Mouse (Mus musculus) midbrain, embryonic 16.5 days (tissue): ENCODE measurements at regions not wholly inside any gene's neighbourhood (a gene's known extent, or its start where the extent isn't known, plus 50 kb on each side); places are given as distances from the start of the nearest gene placed in this dataset.

Experiments used
- ATAC-seq: fragments of 200-750 bp; cut with Nextera tagmentation; 2 replicates; pipeline ENCODE4 v1.8.0; 2017; ENCODE audit warnings: moderate TSS enrichment
- H3K27ac ChIP-seq: fragments of 300-500 bp; sonication (generic); 2 replicates; pipeline ENCODE4 v1.5.1; 2014; ENCODE audit warnings: mild to moderate bottlenecking, low read length, mixed read lengths
- H3K27me3 ChIP-seq: fragments of 300-500 bp; sonication (generic); 2 replicates; pipeline ENCODE4 v1.6.1; 2014; ENCODE audit warnings: low read depth, low read length, mixed read lengths; ENCODE audit not compliant: control insufficient read depth, insufficient read depth
- H3K36me3 ChIP-seq: fragments of 300-500 bp; sonication (generic); 2 replicates; pipeline ENCODE4 v1.6.1; 2014; ENCODE audit warnings: mild to moderate bottlenecking, low read length, moderate library complexity, mixed read lengths; ENCODE audit not compliant: control insufficient read depth, insufficient read depth
- H3K4me1 ChIP-seq: fragments of 300-500 bp; sonication (generic); 2 replicates; pipeline ENCODE4 v1.6.1; 2014; ENCODE audit warnings: mild to moderate bottlenecking, low read length, mixed read lengths; ENCODE audit not compliant: control insufficient read depth, insufficient read depth
- H3K4me2 ChIP-seq: fragments of 300-500 bp; sonication (generic); 2 replicates; pipeline ENCODE4 v1.6.1; 2014; ENCODE audit warnings: mild to moderate bottlenecking, low read length, mixed read lengths
- H3K4me3 ChIP-seq: fragments of 300-500 bp; sonication (generic); 2 replicates; pipeline ENCODE4 v1.5.1; 2014; ENCODE audit warnings: low read depth, mild to moderate bottlenecking, low read length, moderate library complexity, mixed read lengths
- H3K9ac ChIP-seq: fragments of 300-500 bp; sonication (generic); 2 replicates; pipeline ENCODE4 v1.6.1; 2014; ENCODE audit warnings: low read depth, low read length, mixed read lengths
- H3K9me3 ChIP-seq: fragments of 300-500 bp; sonication (generic); replicated peaks from 2 replicates; pipeline ENCODE4 v1.6.1; 2014; ENCODE audit warnings: mild to moderate bottlenecking, low read length, mixed read lengths; ENCODE audit not compliant: control insufficient read depth, poor library complexity, severe bottlenecking
- WGBS: fragments of 180-500 bp; shearing (Covaris S2); extraction: QIAGEN DNeasy Blood & Tissue Kit; methylation state at CpG from one replicate; pipeline ENCODE4 v1.1.7; 2014; 5-methylcytosine and 5-hydroxymethylcytosine counted together

DNA sequence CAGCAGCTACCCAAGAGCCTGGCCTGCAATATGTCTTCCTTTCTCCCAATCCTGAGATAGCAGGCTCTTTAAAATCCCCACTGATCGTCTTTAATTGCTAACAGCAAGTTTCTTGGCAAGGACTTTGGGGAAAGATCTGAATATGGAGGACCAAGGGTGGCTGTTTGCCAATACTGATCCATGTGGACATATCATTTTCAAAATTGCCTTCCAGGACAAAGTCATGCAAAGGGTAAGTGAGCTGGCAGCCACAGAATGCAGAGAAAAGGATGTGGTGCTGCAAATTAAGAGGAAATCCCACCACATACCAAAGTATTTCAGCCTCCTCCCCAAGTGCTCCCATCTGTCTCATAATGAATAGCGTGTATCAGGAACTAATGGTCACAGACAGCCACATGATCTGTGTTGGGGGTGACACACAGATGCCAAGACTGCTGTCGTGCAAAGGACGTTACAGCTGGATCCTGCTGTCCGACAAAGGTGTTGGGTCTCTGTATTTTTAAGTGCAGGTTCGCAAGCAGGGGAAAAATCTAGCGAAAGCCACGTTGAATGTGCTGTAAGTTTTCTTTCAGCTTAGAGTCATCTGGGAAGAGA lies 87.6 kb upstream of the 1700024P04Rik start:
- H3K27me3 ChIP-seq = no peaks in the 10 kb centered on the region
- H3K4me1 ChIP-seq = peaks cover 8% of the 10 kb centered on the region
- H3K27ac ChIP-seq = no peak overlapping the region
- no peak for ATAC-seq
- H3K36me3 ChIP-seq = no peaks in the 10 kb centered on the region
- no peak overlapping the region for H3K9ac ChIP-seq
- H3K9me3 ChIP-seq = no peaks in the 10 kb centered on the region
- WGBS = 75% methylated on average over 8 of the region's 8 CpGs
- H3K4me2 ChIP-seq = no peak overlapping the region
- H3K4me3 ChIP-seq = no peak overlapping the region

DNA sequence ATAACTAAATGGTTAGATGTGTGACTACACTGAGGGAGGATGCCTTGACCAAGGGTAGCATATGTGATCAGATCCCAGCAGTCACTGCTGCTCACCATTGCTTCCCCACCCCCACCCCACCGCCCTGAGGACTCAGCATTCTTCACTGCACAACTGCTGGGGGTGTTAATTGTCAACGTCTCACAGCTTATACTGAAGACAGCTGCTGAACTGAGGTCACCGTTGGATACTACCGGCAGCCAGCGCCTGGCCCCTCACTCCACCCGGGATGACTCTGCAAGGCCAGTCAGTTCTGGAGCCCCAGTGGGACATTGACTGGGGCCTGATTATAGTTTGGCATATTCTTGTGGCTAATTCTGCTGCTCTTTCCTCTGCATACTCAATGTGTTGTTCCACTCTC lies 87.0 kb upstream of the 1700024P04Rik start:
- Histone ChIP-seq H3K9me3 (no peaks in the 10 kb centered on the region), H3K4me3 (no peak overlapping the region), H3K4me2 (no peak overlapping the region), H3K4me1 (peaks cover 8% of the 10 kb centered on the region), H3K27me3 (no peaks in the 10 kb centered on the region), H3K36me3 (no peaks in the 10 kb centered on the region), H3K9ac (no peak overlapping the region), H3K27ac (no peak overlapping the region)
- 39% methylated on average over 6 of the region's 6 CpGs for WGBS
- no peak for ATAC-seq

DNA sequence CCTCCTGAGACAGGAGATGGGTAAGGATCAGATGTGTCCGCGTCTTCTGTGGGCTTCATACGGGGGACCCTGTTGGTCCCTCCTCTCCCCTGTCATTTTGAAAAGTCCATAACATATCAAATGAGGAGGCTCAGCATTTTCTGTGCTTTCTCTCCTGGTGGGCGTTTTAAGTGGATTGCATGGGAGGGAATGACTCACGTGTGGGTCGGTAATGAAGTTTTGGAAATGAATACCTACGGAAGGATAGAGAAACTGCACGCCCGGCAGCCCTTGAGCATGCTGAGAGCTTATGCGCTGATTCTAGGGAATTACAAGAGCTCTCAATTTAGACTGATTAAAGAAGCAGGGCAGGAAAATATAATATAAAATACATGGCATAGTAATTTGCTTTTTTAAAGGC lies 85.4 kb upstream of the 1700024P04Rik start:
- Histone ChIP-seq H3K4me1 (peaks cover 8% of the 10 kb centered on the region), H3K9me3 (no peaks in the 10 kb centered on the region), H3K4me2 (no peak overlapping the region), H3K9ac (no peak overlapping the region), H3K36me3 (no peaks in the 10 kb centered on the region), H3K27me3 (no peaks in the 10 kb centered on the region), H3K27ac (no peak overlapping the region; the same call in 1 of the 2 replicates), H3K4me3 (no peak overlapping the region)
- 79% methylated on average over 10 of the region's 10 CpGs for WGBS
- no peak for ATAC-seq

DNA sequence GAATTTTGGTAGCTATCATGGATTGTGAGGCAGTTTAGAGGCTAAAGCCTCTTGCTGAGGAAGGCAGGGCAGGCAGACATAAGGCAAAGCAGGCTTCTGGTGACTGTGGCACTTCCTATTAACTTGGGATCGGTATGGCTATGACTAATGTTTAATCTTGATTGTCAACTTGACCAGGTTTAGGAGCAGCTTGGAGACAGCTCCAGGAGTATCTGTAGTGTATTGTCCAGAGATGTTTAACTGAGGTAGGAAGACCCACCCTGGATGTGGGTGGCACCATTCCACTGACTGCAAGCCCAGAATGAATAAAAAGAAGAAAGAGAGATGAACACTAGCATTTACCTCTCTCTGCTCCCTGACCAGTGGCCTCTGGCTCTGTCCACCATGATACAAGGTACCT lies 83.1 kb upstream of the 1700024P04Rik start:
- no peak overlapping the region for H3K27ac ChIP-seq
- H3K36me3 ChIP-seq = no peaks in the 10 kb centered on the region
- WGBS = 93% methylated on average over 1 of the region's 1 CpGs
- H3K9ac ChIP-seq = no peak overlapping the region
- H3K27me3 ChIP-seq = no peaks in the 10 kb centered on the region
- peaks cover 6% of the 10 kb centered on the region; the same call in 1 of the 2 replicates for H3K4me1 ChIP-seq
- ATAC-seq = no peak
- H3K4me2 ChIP-seq = no peak overlapping the region
- no peaks in the 10 kb centered on the region for H3K9me3 ChIP-seq
- no peak overlapping the region for H3K4me3 ChIP-seq

DNA sequence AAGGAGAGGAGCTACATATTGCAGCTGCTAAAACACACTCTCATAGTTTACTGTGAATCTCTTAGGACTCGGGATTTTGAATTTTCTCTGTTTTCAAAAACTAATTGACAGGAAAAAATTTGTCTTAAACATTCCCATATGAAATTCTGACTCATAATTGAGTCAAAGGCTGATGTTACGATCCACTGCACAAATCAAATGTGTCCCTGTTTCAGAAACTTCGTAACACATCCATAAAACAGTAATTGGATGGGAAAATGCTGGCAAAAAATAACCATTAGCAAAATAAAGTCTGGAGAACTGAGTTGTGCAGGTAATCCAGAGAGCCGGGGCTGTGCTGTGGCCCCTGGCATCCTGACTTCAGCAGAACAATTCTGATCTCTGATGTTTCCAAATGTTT lies 79.1 kb upstream of the 1700024P04Rik start:
- Histone ChIP-seq H3K4me3 (no peak overlapping the region), H3K9me3 (no peaks in the 10 kb centered on the region), H3K27me3 (no peaks in the 10 kb centered on the region), H3K4me1 (no peaks in the 10 kb centered on the region), H3K4me2 (no peak overlapping the region), H3K27ac (no peak overlapping the region), H3K9ac (no peak overlapping the region), H3K36me3 (no peaks in the 10 kb centered on the region)
- ATAC-seq = no peak
- WGBS = 84% methylated on average over 4 of the region's 4 CpGs

DNA sequence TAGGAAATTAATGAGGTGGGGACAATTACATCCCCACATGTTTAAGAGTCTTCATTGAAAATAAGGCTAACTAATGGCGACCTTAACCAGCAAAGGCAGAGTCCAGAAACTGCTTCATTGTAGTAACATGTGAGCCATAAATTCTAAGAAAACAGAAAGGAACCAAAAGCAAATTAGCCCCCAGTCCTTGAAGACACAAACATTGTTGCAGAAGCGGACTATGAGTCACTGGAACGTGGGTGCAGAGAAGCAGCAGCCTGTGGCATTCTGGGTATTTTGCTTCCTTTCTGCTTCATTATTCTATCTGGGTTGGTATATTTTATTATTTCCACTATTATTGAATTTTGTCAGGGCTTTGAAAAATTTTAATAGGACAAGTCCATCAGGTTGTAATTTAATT lies 78.6 kb upstream of the 1700024P04Rik start:
- H3K36me3 ChIP-seq = no peaks in the 10 kb centered on the region
- H3K27me3 ChIP-seq = no peaks in the 10 kb centered on the region
- no peaks in the 10 kb centered on the region for H3K4me1 ChIP-seq
- 68% methylated on average over 3 of the region's 3 CpGs for WGBS
- no peak for ATAC-seq
- no peak overlapping the region for H3K27ac ChIP-seq
- no peak overlapping the region for H3K9ac ChIP-seq
- H3K4me2 ChIP-seq = no peak overlapping the region
- H3K9me3 ChIP-seq = no peaks in the 10 kb centered on the region
- no peak overlapping the region for H3K4me3 ChIP-seq

DNA sequence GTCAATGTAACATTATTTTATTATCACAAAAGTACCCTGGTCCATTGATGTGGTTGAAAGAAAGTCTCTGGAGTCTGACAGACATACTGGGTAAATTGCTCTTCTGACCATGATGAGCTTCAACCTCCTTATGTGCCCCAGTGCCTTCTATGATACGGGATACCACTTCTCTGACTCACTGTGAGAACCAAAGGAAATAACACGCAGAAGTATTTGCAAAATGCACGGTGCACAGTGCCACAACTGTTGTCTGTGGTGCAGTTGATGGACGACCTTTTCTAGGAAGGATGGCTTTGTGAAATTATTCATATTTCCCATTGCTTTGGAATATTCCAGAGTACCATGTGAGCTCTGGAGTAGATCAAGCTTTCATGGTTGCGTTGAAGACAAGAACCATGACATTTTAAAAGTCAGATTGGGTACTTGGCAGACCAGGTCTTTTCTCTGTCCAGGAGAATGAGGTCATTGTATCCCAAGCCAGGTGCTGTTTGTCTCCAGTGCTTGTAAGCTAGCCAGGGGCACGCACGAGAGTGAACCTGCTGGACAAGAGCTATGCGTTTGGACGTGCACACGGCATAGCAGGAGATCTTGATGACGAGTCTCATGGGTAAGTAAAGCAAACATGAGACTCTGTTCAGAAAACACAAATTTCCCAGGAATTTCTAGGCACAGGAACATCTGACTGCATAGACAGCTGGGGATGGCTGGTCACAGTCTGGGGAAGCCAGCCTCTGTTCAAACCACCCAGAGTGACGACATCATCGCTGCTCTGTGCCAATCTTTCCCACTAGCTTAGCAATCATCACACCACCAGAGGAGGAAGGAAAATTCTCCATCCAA lies 74.0 kb upstream of the 1700024P04Rik start:
- Histone ChIP-seq H3K27me3 (no peaks in the 10 kb centered on the region), H3K27ac (no peak overlapping the region), H3K4me1 (peaks cover 4% of the 10 kb centered on the region; the same call in 1 of the 2 replicates), H3K9me3 (no peaks in the 10 kb centered on the region), H3K9ac (no peak overlapping the region), H3K4me2 (no peak overlapping the region), H3K4me3 (no peak overlapping the region), H3K36me3 (no peaks in the 10 kb centered on the region)
- WGBS = 88% methylated on average over 13 of the region's 13 CpGs
- no peak for ATAC-seq

DNA sequence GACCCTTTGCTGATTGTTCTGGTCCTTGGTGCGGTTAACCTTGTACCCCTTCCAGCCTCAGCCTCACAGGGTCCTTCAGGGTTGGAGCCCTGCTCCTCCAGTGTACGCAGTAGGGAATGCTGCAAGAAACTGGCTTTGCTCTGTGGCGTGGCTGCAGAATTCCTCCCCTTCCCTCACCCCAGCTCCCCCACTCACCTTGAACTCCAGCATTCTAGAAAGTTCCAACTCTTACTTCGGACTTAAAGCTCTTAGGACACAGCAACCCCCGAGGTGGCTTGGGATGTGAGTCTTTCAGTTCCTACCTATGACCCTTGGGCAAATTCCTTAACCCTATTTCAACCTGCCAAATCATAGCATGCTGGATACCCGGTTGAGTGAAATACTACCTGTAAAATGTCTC lies 73.3 kb upstream of the 1700024P04Rik start:
- WGBS = 90% methylated on average over 6 of the region's 6 CpGs
- Histone ChIP-seq H3K9ac (no peak overlapping the region), H3K4me1 (peaks cover 4% of the 10 kb centered on the region; the same call in 1 of the 2 replicates), H3K27ac (no peak overlapping the region), H3K4me2 (no peak overlapping the region), H3K9me3 (no peaks in the 10 kb centered on the region), H3K4me3 (no peak overlapping the region), H3K27me3 (no peaks in the 10 kb centered on the region), H3K36me3 (no peaks in the 10 kb centered on the region)
- no peak for ATAC-seq

DNA sequence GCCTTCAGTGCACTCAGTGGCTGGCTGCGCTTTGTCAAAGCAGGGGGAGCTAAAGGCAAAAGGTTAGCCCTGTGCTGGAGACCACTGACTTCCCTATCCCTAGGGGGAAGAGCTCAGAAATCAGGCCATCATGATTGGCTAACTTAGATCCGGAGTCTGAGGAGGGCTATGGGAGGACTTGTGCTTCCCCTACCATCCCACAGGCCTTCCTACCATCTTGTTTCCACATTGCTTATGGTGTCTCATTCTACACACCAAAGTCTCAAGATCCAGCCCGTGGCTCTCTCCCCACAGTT lies 72.9 kb upstream of the 1700024P04Rik start:
- Histone ChIP-seq H3K4me3 (no peak overlapping the region), H3K27me3 (no peaks in the 10 kb centered on the region), H3K4me2 (0 out of 2 replicates have a peak overlapping the region, but pooled peaks have one; percentile 13), H3K9me3 (no peaks in the 10 kb centered on the region), H3K9ac (no peak overlapping the region), H3K36me3 (no peaks in the 10 kb centered on the region), H3K4me1 (peaks cover 4% of the 10 kb centered on the region; the same call in 1 of the 2 replicates), H3K27ac (no peak overlapping the region)
- ATAC-seq = no peak
- 72% methylated on average over 3 of the region's 3 CpGs for WGBS
